Mouse (Mus musculus): ENCODE data around the gene Ak7. TPM values are rescaled to one million over a fixed set of nuclear protein-coding genes. Genes with fewer than 3 reads are reported as not detected.

The Ak7 gene
- total and polyA plus RNA-seq, 3 experiments: 0.13 to 0.51 (median 0.24) TPM

DNA sequence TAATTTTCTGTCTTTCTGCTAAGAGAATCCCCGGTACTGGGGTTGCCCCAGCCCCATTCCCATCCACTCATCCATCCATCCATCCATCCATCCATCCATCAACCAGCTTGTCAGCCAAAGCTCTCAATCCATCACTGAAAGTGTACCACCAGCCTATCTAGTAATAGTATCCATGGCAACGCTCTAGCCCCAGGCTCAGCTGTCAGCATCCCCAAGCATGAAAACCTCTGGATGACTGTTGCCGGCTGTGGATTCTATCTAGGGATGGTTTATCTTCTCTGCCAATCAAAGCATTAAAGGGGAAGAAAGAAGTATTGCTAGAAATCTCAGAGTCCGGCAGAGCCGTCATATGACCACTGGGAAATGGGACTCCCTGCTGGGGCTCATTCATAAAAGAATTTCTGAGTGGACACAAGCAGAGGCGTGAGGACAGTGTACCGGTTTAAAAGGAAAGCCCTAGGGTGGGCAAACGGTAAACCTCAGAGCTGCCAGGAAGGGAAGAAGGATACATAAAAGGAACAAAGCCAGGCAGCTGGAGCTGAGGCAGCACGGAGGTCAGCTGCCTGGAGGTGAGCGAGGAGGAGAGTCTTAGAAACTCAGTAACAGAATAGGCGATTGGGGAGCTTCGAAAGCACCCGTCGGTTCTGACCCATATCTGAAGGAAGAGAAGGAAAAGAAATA lies 15.8 kb downstream of the Ak7 start:
- in situ Hi-C loops (cut with MboI; ENCODE audit: low pct_ligation_motif_present, low pct_unique_long_range_greater_than_20kb, low sequenced_read_pairs): loop anchor here (10.0 kb wide), 1 partner anchor 227 kb away; no protein-coding TSS in a partner anchor
- Histone ChIP-seq H3K27ac (ENCODE audit: insufficient read depth, low read depth) (no peak overlapping the region), H3K4me2 (ENCODE audit: insufficient read depth, low read depth, poor library complexity, severe bottlenecking) (no peak overlapping the region), H3K9me3 (replicated peaks; ENCODE audit: low read length) (no peaks in the 10 kb centered on the region), H3K79me2 (replicated peaks; ENCODE audit: control insufficient read depth, extremely low read depth, insufficient read depth, poor library complexity, severe bottlenecking) (no peaks in the 10 kb centered on the region), H3K36me3 (replicated peaks in 1 of 2; ENCODE audit: control insufficient read depth in 1 of 2, insufficient read depth in 1 of 2, low read length in 1 of 2) (no peaks in the 10 kb centered on the region), H3K4me1 (ENCODE audit: control insufficient read depth in 1 of 2, insufficient read depth in 2 of 2) (peaks cover 8 to 24% of the 10 kb centered on the region in 2 experiments; a peak in 3 of 4 replicates), H3K9ac (ENCODE audit: insufficient read depth, low read depth) (no peak overlapping the region), H3K4me3 (replicated peaks in 1 of 3; ENCODE audit: low read depth in 2 of 3, low read length in 2 of 3, poor library complexity in 1 of 3) (no peak overlapping the region), H3K27me3 (replicated peaks) (no peaks in the 10 kb centered on the region)
- dilution Hi-C loops (cut with MboI; ENCODE audit: extremely low pct_ligation_motif_present, extremely low pct_unique_long_range_greater_than_20kb, low sequenced_read_pairs): no loop called here
- DNase-seq (ENCODE audit: extremely low read depth): no peak
- TF ChIP-seq BHLHE40 (IDR thresholded peaks at IDR 0.05; ENCODE audit: low read depth, low read length): no peak
- TF ChIP-seq ETS1 (conservative IDR thresholded peaks at IDR 0.05; ENCODE audit: low read depth, low read length): no peak
- TF ChIP-seq ZNF384 (IDR thresholded peaks at IDR 0.05; ENCODE audit: low read depth, low read length): no peak
- no peak for TF ChIP-seq TBP (conservative IDR thresholded peaks at IDR 0.05; ENCODE audit: low read depth, low read length)
- TF ChIP-seq HCFC1 (IDR thresholded peaks at IDR 0.05; ENCODE audit: low read depth, low read length): no peak
- TF ChIP-seq NELFE (IDR thresholded peaks at IDR 0.05; ENCODE audit: low read depth, low read length): no peak
- TF ChIP-seq TCF12 (IDR thresholded peaks at IDR 0.05; ENCODE audit: low read depth, low read length): no peak
- no peak for TF ChIP-seq JUND (conservative IDR thresholded peaks at IDR 0.05; ENCODE audit: low read depth, low read length)

GRCm38 (mm10) chr12:105722657-105723056 lies 16.9 kb downstream of the Ak7 start:
- dilution Hi-C loops (cut with MboI; ENCODE audit: extremely low pct_ligation_motif_present, extremely low pct_unique_long_range_greater_than_20kb, low sequenced_read_pairs): no loop called here
- H3K9ac ChIP-seq (ENCODE audit: insufficient read depth, low read depth): no peak overlapping the region
- no peaks in the 10 kb centered on the region for H3K9me3 ChIP-seq (replicated peaks; ENCODE audit: low read length)
- H3K27ac ChIP-seq (ENCODE audit: insufficient read depth, low read depth): no peak overlapping the region
- H3K4me3 ChIP-seq (replicated peaks in 1 of 3; ENCODE audit: low read depth in 2 of 3, low read length in 2 of 3, poor library complexity in 1 of 3): no peak overlapping the region
- TF ChIP-seq RAD21 (IDR thresholded peaks at IDR 0.05; ENCODE audit: low read depth, low read length) (peak; percentile 75), SMC3 (IDR thresholded peaks at IDR 0.05; ENCODE audit: low read depth, low read length) (peak; percentile 48), SIN3A (IDR thresholded peaks at IDR 0.05; ENCODE audit: low read length) (no peak), ZNF384 (IDR thresholded peaks at IDR 0.05; ENCODE audit: low read depth, low read length) (peak; percentile 66), CTCF (conservative IDR thresholded peaks at IDR 0.05 in 1 of 2, IDR thresholded peaks at IDR 0.05 in 1 of 2; ENCODE audit: low read depth in 2 of 2, low read length in 2 of 2) (peak; percentile 75 to 76)
- no peaks in the 10 kb centered on the region for H3K27me3 ChIP-seq (replicated peaks)
- peak overlapping the region; percentile 39; the same call in 1 of the 2 replicates for H3K4me2 ChIP-seq (ENCODE audit: insufficient read depth, low read depth, poor library complexity, severe bottlenecking)
- peaks cover 8 to 19% of the 10 kb centered on the region in 2 experiments; a peak in 3 of 4 replicates for H3K4me1 ChIP-seq (ENCODE audit: control insufficient read depth in 1 of 2, insufficient read depth in 2 of 2)
- in situ Hi-C loops (cut with MboI; ENCODE audit: low pct_ligation_motif_present, low pct_unique_long_range_greater_than_20kb, low sequenced_read_pairs): loop anchor here (10.0 kb wide), 1 partner anchor 228 kb away; no protein-coding TSS in a partner anchor
- H3K36me3 ChIP-seq (replicated peaks in 1 of 2; ENCODE audit: control insufficient read depth in 1 of 2, insufficient read depth in 1 of 2, low read length in 1 of 2): no peaks in the 10 kb centered on the region
- peak; percentile 67 for DNase-seq (ENCODE audit: extremely low read depth)
- H3K79me2 ChIP-seq (replicated peaks; ENCODE audit: control insufficient read depth, extremely low read depth, insufficient read depth, poor library complexity, severe bottlenecking): no peaks in the 10 kb centered on the region

DNA sequence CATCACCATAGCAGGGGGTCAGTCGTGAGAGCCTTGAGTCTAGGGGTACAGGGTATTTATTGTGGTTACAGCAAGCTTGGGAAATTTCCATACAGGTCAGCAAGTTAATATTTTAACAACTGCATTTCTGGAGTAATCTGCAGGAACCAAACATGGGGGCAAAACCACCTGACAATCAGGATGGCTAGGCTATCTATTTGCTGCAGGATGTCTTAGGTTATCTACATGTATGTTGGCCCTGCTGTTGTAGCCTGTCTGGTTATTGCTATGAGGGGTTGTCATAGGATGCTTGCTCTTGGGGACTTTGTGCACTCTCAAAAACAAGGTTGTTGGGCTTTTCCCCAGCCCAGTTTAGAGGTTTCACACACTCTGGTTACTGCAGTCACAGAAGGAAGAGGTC lies 18.8 kb downstream of the Ak7 start:
- Histone ChIP-seq H3K4me3 (replicated peaks in 1 of 3; ENCODE audit: low read depth in 2 of 3, low read length in 2 of 3, poor library complexity in 1 of 3) (no peak overlapping the region), H3K9ac (ENCODE audit: insufficient read depth, low read depth) (no peak overlapping the region), H3K27me3 (replicated peaks) (no peaks in the 10 kb centered on the region), H3K36me3 (replicated peaks in 1 of 2; ENCODE audit: control insufficient read depth in 1 of 2, insufficient read depth in 1 of 2, low read length in 1 of 2) (no peaks in the 10 kb centered on the region), H3K4me2 (ENCODE audit: insufficient read depth, low read depth, poor library complexity, severe bottlenecking) (no peak overlapping the region), H3K9me3 (replicated peaks; ENCODE audit: low read length) (no peaks in the 10 kb centered on the region), H3K27ac (ENCODE audit: insufficient read depth, low read depth) (no peak overlapping the region), H3K79me2 (replicated peaks; ENCODE audit: control insufficient read depth, extremely low read depth, insufficient read depth, poor library complexity, severe bottlenecking) (no peaks in the 10 kb centered on the region), H3K4me1 (ENCODE audit: control insufficient read depth in 1 of 2, insufficient read depth in 2 of 2) (peaks cover 6 to 19% of the 10 kb centered on the region in 2 experiments; a peak in 3 of 4 replicates)
- DNase-seq (ENCODE audit: extremely low read depth): peak; percentile 23
- in situ Hi-C loops (cut with MboI; ENCODE audit: low pct_ligation_motif_present, low pct_unique_long_range_greater_than_20kb, low sequenced_read_pairs): loop anchor here (10.0 kb wide), 1 partner anchor 230 kb away; no protein-coding TSS in a partner anchor
- dilution Hi-C loops (cut with MboI; ENCODE audit: extremely low pct_ligation_motif_present, extremely low pct_unique_long_range_greater_than_20kb, low sequenced_read_pairs): no loop called here
- 0 out of 2 replicates have a peak, but pooled peaks have one; percentile 46 for TF ChIP-seq MEF2A (IDR thresholded peaks at IDR 0.05; ENCODE audit: borderline replicate concordance, low read depth, low read length)
- no peak for TF ChIP-seq RAD21 (IDR thresholded peaks at IDR 0.05; ENCODE audit: low read depth, low read length)
- 0 out of 2 replicates have a peak, but pooled peaks have one; percentile 9 for TF ChIP-seq ETS1 (conservative IDR thresholded peaks at IDR 0.05; ENCODE audit: low read depth, low read length)
